Mouse (Mus musculus): Measurements from ENCODE around the gene Faxc.

Gene Faxc

DNA sequence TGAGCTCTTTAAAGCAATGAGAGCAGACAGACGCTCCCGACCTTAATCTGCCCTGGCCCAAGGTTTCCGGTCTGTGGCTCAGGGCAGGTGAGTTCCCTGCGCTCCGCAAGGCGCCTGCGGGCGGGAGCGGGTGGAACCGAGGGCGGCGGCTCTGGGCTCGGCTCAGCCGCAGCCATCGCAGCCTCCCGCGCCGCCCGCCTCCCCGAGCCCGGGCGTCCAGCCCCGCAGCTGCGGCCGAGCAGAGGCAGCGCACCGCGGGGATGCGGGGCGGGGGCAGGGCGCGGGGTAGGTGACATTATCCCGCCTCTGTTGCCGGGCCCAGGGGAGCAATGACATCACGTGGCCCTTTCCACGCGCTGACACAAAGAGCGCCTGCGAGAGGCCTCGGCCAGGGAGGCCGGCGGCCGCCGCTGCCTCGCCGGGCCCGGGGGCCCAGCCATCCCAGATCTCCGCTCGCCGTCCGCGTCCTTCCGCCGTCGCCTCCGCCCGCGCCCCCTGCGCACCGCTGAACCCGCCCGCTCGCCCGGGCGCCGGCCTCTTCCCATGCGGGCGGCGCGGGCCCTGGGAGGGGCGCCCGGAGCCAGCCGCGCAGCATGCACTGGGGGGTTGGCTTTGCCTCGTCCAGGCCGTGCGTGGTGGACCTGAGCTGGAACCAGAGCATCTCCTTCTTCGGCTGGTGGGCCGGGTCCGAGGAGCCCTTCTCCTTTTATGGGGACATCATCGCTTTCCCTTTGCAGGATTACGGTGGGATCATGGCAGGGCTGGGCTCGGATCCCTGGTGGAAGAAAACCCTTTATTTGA is at the start of gene Faxc:
Gene Faxc (plus strand): TSS at position 359 of the 801 bp plus-strand sequence.
- DNase-seq (ENCODE audit: low spot score) = peak; percentile 23

DNA sequence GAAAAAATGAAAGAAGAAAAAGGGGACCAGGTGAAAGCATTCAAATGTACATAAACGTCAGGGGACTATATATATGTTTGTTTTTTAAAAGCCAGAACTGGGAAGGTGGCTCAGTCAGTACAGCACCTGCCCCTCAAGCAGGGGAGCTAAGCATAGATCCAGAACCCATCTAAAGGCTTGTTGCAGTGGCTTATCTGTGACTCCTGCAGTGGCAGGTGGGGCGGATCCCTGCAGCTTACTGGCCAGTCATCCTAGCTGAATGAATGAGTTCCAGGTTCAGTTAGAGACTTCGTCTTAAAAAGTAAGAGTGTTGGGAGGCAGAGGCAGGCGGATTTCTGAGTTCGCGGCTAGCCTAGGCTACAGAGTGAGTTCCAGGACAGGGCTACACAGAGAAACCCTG is 48.3 kb upstream of the Faxc start:
- DNase-seq (ENCODE audit: low spot score) = no peak

DNA sequence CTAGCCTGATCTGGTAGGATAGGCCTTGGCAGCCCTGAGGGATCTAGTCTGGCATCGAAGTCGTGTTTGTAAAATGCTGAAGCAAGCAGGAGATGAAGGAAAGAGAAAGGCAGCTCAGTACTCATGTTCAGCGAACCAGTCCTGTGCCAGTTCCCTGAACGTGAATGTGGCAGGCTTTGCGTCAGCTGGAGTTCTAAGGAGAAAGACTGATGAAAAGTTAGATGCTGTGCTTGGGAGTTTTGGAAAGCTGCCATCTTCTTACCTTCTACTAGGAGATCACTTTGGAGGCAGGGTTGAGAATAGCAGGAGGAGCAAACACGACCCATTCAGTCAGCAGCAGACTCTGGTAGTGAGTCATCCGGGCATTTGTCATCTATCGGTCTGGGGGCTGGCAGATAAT is 45.3 kb upstream of the Faxc start:
- no peak for DNase-seq (ENCODE audit: low spot score)

DNA sequence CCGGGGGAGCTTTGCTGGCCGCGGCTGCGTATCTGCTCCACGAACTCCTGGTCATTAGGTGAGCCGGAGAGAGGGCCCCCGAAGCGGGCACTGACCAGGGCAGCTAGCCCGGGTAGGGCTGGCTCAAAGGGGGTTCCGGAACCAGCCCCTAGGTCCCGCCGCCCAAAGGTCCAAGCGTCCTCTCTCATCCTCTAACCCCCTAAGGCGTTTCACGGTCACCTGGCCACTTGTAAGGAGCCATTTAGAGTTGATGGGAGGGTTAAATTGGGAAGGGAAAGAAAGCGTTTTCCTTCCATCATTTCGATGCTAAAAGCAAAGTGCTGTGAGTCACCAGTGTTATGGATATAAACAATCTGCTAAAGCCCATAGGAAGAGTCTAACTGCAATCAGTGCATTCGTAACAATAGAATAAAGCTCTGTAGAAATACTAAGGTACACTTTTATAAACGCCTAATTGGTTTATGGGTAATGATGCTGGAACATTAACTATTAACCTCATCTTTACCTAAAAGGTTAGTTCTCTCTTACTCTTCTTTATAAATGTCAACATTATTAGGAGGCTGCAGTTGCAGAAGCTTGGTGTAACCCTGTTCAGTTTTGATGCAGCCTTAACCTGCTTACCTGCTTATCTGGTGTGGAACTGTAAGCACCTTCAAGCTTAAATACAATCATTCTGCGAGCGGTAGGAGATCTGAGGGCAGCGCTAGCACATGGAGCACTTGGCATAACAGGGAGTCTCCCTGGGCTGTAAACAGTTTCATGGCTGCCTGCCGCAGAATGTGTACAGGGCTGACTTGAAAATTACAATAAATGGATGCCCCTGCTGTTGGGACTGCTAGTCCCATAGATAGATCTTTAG is 872 bp downstream of the Faxc start:
- DNase-seq (ENCODE audit: low spot score) = no peak

DNA sequence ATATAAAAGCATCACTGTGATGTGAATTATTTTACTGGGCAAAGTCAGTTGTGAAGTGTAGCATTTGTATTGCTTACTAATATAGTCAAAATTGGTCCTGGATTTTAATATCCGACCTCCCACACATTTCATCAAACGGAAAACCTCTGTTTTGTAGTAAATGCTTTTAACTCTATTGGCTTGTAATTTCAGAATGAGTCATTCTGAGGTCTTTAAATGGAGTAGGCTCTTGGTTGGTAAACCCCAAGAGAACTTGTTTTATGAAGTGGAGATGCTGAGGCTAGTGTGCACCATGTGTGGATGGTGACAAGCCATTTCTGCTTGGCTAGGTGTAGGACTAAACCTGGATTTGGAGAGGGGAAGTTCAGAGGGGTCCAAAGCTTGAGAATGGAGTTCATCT is 4.2 kb downstream of the Faxc start:
- no peak for DNase-seq (ENCODE audit: low spot score)

DNA sequence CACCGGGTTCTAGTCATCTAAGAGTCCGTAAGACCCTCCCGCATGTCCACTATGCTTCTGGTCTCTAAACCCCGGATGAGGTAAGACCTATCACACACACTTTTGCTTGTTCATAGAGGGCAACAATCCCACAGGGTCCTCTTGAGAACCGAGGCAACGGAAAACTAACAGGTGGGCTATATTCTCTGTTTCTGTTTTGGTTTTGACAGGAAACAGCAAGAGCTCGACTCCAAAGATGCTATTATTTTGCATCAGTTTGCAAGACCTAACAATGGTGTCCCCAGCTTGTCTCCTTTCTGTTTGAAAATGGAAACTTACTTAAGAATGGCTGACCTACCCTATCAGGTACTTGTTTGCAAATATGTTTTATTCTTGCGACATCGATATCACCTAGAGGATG is 5.3 kb downstream of the Faxc start:
- DNase-seq (ENCODE audit: low spot score) = no peak

DNA sequence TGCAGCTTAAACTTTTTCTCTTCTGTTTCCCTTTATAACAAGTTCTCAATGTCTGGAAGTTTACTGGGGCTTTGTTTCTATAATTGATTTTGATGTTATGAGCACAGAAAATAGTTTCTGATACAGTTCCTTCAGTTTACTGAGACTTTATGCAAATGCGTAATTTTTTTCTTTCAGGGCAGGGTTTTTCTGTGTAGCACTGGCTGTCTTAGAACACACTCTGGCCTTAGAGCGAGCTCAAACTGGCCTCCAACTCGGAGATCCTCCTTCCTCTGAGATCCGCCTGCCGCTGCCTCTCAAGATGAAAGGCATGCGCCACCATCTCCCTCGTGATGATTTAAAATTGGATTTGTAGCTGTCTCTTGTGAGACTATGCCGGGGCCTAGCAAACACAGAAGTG is 6.8 kb downstream of the Faxc start:
- DNase-seq (ENCODE audit: low spot score) = no peak

DNA sequence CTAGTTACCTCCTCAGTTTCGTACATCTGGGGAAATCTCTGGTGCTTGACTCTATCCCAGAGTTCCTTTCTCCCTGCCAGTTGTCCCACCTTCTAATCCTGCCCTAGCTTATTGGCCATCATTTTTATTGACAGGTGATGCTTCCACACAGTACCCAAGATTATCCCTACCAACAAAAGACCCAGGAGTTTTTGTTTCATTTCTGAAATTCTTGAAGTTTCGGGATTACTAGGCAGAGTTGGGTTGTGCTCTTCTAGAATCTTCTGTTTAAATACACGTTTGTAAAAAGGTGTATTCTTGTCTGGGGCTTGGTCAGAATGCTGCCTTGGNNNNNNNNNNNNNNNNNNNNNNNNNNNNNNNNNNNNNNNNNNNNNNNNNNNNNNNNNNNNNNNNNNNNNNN is 13.5 kb downstream of the Faxc start:
- DNase-seq (ENCODE audit: low spot score) = no peak

DNA sequence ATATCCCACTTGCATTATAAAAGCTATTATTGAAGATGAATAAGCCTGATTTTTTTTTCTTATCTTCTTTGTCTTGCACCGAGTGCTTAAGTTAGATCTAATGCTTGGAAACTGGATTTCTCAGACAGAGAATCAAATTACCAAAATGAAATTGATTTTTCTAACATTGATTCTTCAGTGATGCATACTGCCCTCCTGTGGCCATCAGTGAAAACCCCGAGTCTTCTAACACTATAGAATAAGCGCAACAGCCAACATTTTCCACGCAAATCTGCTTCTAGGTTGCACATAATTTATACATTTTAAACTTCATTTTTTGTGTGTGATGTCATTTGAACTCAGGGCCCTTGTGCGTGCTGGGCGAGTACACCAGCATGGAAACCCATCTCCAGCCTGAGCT is 20.3 kb downstream of the Faxc start:
- peak; percentile 13 for DNase-seq (ENCODE audit: low spot score)

DNA sequence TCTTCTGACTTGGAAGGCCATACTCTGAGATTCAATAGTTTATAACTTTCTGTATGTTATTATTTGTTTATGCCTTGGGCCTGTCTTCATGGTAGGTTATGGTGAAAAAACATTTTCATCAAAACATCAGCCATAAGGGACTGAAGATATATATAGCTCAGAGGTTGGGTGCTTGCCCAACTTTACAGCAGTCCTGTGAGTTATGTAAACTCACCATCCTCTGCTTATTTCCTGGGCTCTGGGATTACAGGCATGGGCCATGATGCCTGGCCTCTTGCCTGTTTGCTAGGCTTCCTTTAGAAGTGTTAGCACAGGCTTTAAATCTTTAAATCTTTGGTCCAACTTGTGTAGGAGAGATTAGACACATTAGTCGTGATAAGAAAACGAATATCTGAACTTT is 21.1 kb downstream of the Faxc start:
- DNase-seq (ENCODE audit: low spot score) = no peak

DNA sequence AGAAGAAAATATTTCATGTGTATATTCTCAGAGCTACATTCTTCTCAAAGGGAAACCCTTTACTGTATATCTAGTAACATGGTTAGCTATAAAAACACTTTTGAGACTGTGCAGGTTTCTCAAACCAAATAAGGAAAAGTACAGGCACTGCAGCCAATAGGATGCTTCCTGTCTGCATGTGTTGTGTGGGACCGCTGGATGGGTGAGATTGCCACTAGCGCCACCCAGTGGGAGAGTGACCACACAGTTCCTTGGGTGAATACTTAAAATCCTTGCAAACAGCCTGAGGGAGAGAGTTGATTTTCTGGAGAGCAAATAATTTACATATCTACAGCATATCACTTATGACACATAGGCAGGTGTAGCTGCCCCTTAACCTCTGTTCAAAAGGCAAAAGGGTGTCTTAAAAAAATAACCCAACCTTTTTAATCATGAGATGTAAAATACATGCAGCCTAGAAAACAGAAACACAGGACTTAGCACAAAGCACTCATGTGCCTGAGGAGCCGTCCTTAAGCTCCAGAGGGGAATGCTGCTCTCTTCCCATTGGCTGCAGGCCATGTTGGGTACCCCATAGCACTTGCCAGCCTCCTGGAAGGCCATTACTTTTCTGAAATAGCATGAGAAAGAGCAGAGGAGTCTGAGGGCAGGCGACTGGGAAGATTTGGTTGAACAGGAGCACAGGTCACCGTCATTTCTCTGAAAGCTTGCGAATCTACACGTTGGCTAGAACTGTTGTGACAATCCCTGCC is 26.6 kb downstream of the Faxc start:
- peak; percentile 42 for DNase-seq (ENCODE audit: low spot score)

DNA sequence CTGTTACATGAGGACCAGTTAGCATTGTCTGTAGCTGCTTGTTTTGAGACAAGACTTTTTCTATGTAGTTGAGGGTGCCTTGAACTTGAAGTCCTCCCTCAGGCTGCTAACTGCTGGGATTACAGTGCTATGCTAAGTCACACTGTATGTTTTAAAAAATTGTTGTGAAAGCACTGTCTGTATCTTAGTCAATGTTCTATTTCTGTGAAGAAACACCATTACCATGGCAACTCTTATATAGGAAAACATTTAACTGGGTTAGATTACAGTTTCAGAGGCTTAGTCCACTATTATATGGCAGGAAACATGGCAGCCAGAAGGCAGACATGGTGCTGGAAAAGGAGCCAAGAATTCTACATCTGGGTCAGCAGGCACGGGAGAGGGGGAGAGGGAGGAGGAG is 40.8 kb downstream of the Faxc start:
- DNase-seq (ENCODE audit: low spot score) = no peak

DNA sequence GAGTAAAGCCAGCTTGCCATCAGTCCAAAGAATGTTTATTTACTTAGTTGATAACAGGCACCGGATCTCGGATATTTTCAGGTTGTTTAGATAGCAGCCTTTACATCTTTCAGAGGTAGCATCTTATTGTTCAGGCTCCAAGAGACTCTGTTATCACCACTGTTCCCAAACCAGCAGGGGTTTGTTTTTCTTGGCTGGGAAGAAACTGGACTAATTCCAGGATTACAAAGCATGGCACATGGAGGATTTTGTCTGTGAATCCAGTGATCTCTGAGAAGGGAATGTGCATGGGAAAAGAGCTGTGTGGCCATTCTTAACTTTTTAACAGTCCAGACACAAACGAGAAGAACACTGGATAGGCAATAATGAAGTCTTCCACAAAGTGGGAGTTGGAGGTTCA is 43.0 kb downstream of the Faxc start:
- no peak for DNase-seq (ENCODE audit: low spot score)

DNA sequence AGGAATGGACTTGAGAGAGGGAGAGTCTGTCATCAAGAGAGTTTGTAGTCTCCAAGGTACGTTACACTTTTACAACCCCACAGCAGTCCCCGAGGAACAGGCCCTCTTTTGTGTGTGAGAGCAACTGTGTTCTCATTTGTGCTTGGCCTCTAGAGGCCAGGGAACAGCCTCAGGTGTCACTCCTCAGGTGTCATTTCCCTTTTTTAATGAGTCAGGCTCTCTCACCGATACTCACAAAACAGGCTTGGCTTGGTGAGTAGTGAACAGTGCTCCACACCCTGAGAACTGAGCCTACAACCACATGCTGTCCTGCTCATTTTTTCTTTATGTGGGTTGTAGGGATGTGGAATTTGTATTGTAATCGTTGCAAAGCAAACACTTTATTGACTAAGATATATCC is 49.3 kb downstream of the Faxc start:
- no peak for DNase-seq (ENCODE audit: low spot score)

DNA sequence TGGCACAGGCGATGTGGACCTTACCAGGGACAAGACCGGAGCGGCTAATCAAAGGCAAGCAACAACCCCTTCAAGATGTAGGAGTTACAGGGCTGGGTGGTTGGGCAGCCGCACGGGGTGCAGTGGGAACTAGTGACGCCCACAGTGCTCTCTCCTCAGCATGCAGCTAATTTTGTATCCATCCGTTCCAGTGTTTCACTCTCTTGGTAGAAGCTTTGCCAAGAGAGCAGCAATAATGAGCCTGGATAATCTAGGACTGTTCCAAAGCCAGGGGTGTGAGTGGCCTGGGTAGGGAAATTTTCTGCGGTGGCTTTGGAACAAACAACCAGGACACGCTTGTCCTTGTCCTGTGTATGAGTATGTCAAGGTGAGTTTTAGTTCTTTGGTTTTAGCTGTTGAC is 51.3 kb downstream of the Faxc start:
- DNase-seq (ENCODE audit: low spot score) = no peak

DNA sequence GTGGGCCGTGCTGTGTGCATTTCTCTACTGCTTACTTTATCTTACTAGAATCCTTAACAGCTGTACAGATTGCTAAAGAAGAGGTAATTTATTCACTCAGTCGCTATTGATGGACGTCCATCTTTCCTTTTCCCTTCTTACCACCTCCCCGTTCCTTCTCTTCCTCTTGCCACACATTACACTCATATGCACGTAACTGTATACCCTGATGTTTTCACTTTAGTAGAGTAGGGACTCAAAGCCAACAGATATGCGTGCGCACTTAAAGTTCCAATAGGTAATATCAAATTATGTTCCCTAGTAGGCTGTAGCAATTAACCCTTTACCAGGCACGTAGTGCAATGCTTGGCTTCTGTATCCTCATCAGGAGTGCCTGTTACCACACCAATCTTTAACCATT is 55.7 kb downstream of the Faxc start:
- no peak for DNase-seq (ENCODE audit: low spot score)

DNA sequence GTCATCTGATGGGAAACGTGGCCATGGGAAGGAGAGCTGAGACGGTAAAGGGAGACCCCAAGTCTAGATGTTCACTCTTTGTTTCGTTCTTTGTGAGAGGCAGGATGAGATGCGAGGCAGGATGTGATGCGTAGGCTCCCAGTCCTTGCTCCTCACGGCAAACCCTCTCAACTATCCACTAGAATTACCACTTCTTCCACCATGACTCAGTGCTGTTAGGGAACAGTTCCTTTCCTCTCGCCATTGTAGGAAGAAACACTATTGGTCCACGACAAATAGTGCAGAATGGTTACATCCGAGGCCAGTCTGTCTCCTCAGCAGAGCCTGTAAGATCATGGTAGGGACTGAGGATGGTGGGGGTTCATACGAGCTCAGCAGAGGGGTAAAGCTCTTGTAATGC is 56.3 kb downstream of the Faxc start:
- DNase-seq (ENCODE audit: low spot score) = no peak

DNA sequence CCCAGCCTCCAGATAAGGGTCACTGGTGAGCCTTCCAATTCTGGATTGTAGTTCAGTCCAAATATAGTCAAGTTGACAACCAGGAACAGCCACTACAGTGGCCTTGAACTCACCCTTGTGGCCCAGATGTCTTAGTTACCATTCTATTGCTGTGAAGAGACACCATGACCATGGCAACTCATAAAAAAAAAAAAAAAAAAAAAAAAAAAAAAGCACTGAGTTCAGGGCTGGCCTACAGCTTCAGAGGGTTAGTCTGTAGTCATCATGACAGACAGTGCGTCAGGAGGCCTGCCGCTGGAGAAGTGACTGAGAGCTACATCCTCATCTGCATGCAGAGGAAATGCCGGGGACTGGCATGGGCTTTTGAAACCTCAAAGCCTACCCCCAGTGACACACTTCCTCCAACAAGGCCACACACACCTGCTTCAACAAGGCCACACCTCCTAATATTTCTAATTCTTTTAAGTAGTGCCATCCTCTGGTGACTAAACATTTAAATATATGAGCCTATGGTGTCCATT is 58.5 kb downstream of the Faxc start:
- no peak for DNase-seq (ENCODE audit: low spot score)

DNA sequence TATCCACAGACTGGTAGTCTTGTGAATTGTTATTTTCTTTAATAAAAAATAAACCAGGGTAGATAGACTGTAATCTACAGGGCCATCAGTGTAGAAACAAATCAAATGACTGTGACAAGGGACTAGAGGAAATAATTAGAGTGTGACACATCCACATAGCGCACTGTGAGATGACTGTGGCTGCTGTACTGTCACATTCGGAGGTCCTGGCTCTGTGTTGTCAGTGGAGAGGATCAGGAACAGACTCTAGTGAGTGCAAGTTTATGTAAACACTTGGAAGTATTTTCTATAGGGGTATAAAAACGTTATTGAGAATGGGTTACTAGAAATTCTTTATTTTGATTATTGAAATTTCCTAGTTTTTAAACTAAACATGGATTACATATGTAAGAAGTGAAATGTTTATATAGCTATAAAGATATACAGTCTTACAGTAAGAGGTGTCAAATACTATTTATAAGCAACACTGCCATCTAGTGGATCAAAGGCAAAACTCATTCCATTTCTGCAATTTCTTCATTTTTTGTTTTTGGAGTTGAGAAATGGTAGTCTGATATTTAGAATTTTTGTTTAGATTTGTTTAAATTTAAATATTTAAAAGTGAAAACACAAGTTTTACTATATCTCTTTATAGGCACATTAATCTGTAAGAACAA is 59.6 kb downstream of the Faxc start:
- no peak for DNase-seq (ENCODE audit: low spot score)

DNA sequence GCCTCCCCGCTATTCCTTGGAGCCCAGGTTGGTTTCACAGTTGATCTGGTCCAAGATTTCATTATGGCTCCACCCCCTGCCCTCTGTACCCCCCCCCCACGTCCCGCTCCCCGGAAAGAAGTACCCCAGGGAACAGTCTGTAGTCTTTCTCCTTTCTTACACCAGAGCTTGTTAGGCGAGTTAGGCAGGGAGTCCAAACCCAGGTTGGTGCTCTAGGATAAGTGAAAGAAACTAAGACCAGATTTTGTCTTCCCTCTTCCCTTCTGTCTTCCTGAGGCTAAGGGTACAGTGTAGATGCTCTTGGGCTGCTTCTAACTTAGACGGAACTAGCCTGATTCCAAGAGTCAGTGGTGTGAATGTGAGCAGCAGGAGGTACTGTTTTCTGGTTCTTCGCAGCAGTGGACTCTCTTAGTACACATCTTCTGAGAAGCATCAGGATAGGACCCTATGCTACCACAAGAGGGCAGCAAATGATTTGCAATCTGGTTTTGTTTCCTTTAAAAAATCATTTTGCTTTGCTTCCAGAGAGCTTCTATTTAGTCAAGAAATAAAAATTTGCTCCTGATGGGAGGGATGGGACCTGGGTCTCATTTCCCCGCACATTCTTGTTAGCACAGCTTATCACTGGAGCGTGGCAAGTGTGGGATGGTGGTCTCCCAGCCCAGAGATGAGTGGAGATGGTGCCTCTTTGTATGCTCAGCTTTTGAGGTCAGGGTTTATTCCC is 86.7 kb downstream of the Faxc start:
- DNase-seq (ENCODE audit: low spot score) = peak; percentile 47

DNA sequence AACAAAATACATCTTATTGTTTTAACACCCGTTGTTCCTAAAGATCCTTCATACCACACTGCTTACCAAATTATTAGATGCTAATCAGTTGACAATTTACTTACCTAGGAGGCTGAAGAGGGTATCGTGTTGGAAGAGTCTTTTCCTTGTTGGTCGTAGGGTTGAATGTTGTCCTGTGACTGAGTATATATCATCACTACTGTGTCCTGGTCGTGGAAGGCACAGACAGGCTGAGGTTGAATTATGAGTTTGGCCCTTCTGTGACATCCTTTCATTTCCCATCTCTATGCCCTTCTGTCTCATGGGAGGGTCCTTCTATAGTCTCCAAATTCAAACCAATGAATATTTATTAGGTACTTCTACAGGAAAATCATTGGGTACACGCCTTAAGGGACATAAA is 87.3 kb downstream of the Faxc start:
- no peak for DNase-seq (ENCODE audit: low spot score)
